Mouse (Mus musculus) kidney, adult 8-10 months (tissue): ENCODE results near the gene Apol6.

Source experiments
- DNase-seq, 2 experiments: peaks; one replicate each; pipeline ENCODE4 v3.0.0; 2022

Apol6 gene

DNA sequence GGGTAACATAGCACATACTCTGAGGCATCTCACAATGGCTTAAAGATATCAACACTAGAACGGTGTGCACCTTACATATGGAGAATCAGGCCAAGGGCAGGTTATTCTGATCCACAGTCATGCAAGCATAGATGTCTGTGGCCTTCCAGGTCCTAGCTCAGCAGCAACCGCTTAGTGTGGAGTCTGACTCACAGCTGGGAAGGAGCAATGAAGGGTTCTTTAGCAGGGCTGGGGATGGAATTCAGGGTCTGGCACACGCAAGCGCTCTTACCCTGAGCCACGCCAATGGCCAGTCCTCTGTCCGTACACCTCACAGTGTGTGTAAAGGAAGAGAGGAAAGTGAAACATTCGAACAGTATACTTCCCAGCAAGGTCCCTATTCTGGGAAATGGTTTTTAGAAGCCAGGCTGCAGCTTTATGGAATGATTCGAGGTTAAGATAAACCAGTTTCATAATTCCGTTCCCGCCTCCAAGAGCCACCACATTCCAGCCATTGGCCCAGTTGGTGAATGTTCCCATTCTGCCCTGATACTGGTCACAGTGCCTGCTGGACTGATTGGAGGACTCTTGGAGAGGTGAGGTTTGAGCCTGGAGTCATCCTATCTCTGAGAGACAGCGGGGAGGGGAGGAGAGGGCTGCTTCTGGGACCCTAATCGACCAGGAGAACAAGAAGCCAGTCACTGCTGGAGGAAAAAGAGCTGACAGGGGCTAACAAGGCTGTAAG is at the start of gene Apol6:
Apol6 (plus strand) TSS at position 133 of the 724 bp plus-strand sequence.
- no peak for DNase-seq

DNA sequence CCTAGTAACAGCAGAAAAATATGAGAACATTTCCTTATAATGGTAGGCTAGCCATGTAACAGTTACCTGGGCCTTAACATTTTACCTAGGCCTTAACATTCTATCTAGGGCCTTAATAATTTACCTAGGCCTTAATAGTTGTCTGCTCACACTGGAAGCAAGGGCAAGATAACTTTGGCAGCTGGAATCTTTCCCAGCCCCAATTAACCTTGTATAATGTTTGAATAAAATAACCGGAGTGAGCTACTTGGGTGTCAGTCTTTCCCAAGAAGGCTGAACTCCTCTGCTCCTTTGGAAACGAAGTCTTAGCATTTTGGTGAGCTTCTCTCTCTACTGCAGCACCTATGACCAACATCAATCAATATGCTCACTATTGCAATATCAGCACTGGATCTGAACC is 46.5 kb upstream of the Apol6 start:
- DNase-seq: peak; percentile 28 to 64

GRCm38 (mm10) chr15:76998878-76999588 is 45.5 kb upstream of the Apol6 start:
- DNase-seq: peak in 1 of 2 experiments; percentile 38

- DNase-seq: no peak
Measured at GRCm38 (mm10) chr15:77003173-77003867, 41.2 kb upstream of the Apol6 start.

DNA sequence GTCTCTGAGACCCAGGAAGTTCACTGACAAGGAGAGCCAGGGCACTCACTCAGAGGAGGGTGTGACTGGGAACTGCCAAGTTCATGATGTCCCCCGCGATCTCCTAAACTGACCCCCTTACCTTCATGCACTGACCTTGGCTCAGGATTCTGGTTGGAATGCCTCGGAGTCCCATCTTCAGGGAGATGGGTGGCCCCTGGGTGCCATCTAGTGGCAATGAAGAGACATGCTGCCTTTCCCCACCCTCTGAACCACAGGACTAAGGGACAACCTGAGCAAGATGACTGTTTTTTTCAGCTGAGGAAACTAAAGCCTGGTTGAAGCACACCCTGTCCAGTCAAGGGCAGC is 40.7 kb upstream of the Apol6 start:
- DNase-seq: peak in 1 of 2 experiments; percentile 60

- DNase-seq: peak; percentile 65 to 81
Measured at GRCm38 (mm10) chr15:77008851-77009250, 35.7 kb upstream of the Apol6 start.

- peak in 1 of 2 experiments; percentile 25 for DNase-seq
Measured at GRCm38 (mm10) chr15:77013753-77014241, 30.7 kb upstream of the Apol6 start.

DNA sequence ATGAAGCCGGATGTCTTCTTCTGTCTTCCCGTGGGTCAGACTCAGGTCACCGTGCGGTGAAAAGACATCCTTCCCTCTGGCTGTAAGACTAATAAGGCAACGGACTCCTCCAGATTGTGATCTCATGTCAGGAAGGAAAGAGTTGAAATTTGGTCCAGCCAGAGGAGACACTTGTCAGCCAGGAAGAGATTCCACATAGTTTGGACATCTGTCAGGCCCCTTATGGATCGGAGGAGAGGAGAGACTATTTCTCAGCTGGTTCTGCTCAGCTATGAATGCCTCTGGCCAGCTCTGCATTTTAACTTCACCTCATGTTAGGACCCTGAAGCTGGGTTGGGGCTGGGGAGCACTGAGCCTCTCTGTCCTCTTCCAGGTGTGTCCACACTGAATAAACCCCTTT is 30.1 kb upstream of the Apol6 start:
- DNase-seq: no peak

DNA sequence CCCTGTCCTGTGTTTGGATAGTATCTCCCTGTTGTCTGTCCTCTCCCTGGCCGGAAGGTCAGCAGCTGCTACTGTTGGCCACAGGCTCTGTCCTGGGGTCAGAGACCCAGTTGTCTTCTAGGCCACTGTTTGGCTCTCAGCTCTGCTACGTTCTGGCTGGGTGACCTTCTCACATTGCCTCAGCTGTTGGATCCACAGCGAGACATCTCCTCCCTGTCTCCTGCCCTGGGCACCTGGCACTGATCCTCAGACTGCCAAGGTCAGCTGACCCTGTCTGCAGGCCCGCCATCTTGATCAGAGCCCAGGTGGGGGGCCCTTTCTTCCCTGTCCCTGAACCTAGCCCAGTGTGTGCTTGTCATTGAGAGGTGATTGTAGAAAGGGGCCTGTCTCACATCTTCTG is 29.5 kb upstream of the Apol6 start:
- no peak for DNase-seq

GRCm38 (mm10) chr15:77016509-77016908 is 28.0 kb upstream of the Apol6 start:
- no peak for DNase-seq

- no peak for DNase-seq
Measured at GRCm38 (mm10) chr15:77017897-77018296, 26.6 kb upstream of the Apol6 start.

DNA sequence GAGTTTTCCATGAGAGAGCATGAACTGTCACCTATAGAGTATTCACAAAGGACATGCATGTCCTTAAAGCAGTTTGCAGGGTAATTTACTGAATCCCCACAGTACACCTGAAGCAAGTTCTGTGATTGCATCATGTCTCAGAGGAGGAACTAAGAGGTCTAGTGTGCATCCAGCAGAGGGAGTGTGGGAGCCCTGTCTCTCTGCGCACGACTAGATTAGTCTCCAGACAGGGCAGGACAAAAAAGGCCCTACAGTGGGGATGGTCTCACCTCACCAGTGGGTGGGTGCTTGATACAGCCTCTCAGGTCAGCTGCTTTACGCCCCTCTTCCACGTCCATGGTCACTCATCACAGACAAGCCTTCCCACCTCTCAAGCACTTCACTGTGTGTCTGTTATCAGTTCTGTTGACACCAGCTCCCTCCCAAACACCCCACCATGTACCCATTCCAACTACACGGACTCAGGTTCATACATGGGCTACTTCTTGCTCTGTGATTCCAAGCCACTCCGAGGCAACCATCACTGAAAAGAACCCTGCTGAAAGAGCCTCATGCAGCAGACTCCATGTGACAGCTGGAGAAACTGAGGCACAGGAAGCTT is 25.7 kb upstream of the Apol6 start:
- no peak for DNase-seq

DNA sequence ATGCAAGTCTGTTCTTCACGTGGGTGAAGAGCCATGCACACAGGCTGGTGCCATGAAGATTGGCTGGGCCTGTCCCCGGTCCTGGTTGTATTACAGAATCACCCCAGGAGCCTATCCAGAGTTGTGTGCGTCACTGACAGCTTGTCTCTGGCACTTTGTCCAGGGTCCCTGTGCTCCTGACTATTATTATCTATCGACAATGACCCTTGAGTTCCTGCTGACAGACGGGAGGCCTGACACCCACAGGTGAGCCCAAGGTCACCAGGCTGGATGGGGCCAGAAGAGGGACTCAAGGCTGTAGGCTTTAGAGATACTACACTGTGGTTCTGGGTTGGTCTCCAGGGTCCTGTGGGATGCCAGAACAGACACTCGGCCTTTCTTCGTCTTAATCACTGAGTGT is 25.0 kb upstream of the Apol6 start:
- DNase-seq: no peak

DNA sequence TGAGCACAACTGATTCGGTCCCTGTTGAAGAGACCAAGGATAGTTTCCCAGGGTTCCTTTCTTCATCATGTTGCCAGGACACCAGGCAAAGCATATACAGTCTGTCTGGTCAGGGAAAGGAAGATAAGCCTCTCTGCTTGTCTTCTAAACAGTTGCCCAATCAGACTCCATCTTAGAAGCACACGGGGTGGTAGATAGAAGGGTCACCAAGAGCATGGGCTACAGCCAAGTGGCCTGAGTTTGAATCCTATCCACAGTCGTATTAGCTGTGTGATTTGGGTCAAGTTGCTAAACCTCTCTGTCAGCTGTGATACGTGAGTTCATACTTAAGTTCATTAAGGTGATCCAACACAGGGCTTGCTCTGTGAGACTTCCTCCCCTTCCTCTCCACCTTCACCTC is 24.4 kb upstream of the Apol6 start:
- no peak for DNase-seq

DNA sequence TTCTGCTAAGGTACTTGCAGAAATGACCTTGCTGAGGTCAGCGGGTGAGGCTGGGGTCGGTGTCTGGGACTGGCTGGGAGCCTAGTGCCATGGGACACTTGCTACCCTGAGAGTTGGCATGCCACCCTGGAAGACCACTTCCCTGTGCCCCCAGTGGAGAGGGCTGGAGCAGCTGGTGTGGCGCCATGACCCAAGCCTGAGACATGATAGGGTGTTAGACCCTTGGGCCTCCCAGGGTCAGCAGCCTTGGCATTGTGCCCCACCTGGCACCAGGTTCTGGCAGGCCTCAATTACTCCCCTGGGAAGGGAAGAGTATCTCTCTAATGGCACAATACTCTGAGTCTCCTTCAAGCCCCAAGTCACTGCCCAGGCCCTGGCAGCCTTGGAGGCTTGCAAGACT is 23.5 kb upstream of the Apol6 start:
- DNase-seq: no peak

DNA sequence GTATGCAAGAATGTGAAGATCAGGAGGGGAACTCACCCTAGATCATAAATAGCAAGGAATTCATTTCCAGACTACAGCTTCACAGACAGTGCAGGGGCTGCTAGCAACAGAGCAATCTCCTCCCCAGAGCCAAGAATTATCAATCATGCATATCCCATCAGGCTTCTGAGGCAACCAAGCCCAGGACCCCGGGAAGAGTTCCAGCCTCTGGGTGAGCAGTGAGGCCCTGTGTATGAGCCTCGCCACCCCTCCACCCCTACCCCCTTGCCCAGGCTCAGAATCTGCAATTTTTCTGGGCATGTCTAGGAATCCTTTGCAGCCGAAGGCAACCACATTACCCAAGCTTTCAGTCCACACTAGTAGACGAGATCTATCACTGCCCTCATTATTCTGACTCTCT is 22.7 kb upstream of the Apol6 start:
- DNase-seq: no peak

DNA sequence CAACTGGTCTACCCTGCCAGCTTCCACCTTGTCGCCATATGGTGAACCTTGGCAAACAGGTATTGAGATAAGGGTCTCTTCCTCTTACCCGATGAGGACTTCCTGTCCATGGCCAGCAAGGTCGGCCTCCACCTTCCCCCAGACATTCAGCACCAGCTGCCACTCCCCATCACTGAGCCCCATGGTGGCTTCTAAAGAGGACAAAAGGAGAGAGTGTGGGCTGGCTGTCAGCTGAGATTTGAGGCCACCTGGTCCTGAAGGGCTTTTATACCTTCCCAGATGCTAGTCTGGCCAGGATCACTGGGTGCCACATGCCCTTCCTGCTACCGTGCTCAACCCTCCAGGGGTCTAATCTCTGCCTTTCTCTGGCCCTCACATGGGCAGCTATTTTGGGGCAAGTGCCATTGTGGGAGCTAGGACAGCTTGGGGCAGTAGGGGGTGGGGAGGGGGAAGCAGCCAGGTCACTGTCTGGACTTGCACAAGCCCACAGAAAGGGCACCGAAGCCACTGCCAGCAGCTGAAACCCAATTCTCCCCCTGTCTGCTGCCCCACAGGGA is 22.1 kb upstream of the Apol6 start:
- DNase-seq: no peak

DNA sequence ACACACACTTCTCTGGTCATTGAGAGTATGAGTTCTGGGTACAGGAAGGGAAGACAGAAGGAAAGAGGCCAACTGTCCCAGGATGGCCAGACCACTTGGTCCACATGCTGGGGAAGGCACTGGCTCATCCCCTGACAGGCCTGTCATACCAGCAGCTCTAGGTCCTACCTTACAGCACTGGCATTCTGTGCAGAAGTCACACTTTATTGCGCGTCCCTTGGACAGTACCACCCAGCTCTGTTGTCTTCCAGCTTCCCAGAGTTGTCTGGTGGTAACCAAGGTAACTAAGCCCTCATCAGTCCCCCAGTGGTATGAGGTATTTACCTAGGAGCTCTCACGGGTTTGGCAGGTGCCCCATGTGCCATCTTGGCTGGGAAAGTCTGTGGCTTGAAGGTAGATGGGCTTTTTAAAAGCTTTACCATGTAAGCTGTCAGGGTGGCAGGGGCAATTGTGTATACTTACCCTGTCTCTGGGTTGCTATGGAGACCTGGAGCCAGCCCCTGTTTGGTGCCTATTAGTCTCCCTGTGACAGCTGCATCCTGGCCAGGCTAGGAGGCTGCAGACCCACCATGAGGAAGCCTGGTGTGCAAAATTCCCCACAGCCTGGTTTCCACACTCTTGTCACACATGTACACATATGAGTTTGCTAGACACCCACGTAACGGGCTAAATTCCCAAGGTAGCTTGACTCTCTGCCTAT is 18.5 kb upstream of the Apol6 start:
- DNase-seq: no peak

- DNase-seq: no peak
Measured at GRCm38 (mm10) chr15:77027117-77027516, 17.4 kb upstream of the Apol6 start.

DNA sequence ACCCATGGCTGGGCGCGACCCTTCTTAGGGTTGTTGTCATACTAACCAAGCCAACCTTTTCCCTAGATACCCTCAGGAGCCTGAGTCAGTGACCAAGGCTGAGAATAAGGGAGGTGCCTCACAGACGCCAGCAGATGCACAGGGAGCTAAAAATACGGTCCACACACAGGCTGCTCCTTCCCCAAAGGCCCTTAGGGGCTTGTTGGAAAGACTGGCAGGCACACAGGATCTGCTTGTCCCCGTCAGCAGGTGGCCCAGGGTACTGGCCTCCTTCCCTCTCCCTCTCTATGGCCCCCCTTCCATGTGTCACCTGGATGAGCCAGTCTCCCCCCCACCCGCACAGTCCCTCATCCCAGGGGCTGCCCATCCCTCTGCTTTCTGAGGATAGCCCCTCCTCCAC is 16.9 kb upstream of the Apol6 start:
- DNase-seq: no peak

GRCm38 (mm10) chr15:77029331-77029991 is 15.1 kb upstream of the Apol6 start:
- peak; percentile 57 to 58 for DNase-seq

DNA sequence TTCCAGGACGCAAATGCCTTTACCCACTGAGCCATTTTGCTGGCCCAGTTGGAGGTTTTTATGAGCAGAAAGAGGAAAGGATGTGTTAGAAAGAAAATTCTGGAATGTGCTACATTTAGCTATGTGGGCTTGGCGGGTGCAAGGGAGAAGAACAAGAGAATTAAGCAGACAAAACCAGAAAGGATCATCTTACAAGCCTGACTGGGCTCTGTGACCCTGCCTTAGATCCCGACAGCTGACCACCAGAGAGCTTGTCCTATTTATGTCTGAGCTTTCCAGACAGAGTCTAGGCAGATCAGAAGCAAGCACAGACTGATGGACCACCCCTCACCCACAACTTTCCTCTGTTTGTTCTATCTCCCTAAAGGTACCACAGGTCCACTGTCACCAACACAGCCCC is 13.3 kb upstream of the Apol6 start:
- no peak for DNase-seq
